Mouse (Mus musculus) ES-Bruce4 (cell line): ENCODE data around the gene Atrn.

ENCODE experiments used
- CTCF ChIP-seq: IDR thresholded peaks from one replicate; pipeline ENCODE4 v1.8.1; 2011; ENCODE audit warnings: low read depth, low read length
- EP300 ChIP-seq: IDR thresholded peaks from 2 replicates; pipeline ENCODE4 v1.6.1; 2011; ENCODE audit warnings: low read depth, low read length; ENCODE audit not compliant: insufficient read depth
- POLR2A ChIP-seq: IDR thresholded peaks from one replicate; pipeline ENCODE4 v1.8.1; 2011; ENCODE audit warnings: low read length; ENCODE audit not compliant: insufficient read depth

DNA sequence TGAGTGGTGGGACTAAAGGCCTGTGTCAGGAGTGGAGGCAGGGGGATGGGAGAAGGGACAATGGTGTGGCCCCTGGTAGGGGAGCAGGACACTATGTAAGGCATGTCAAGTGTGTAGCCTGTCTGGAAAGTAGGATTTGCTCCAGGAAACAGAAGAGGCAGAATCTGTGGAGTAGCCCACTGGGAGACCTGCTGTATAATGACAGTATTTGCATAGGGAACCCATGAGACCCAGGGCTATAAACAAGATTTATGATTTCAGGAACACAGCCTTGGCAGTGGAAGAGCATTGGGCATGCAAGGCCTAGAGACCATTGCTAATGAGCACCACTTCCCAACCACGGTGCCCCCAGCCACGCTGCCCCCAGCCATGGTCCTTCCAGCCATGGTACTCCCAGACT is 9.4 kb upstream of the Atrn start:
- TF ChIP-seq POLR2A (no peak), CTCF (no peak), EP300 (no peak)
